Mouse (Mus musculus): ENCODE results near the gene B4galt4.

- TF ChIP-seq CTCF (IDR thresholded peaks at IDR 0.05; ENCODE audit: insufficient read depth, low read length) (no peak), POLR2A (IDR thresholded peaks at IDR 0.05; ENCODE audit: borderline replicate concordance, extremely low read depth, low read depth, low read length) (no peak)
Measured at GRCm38 (mm10) chr16:38694906-38695540, 47.0 kb upstream of the B4galt4 start.
